Mouse (Mus musculus) spleen, postnatal 4 days (tissue): ENCODE results near the gene Reep1.

Experiments
- DNase-seq, 2 experiments: peaks; one replicate each; pipeline ENCODE4 v3.0.0; 2022; ENCODE audit warnings: low spot score in 2 of 2

Reep1 gene

GRCm38 (mm10) chr6:71737202-71737601 lies 29.8 kb downstream of the Reep1 start:
- DNase-seq, result no peak

- no peak for DNase-seq
These were observed 31.2 kb downstream of the Reep1 start for GRCm38 (mm10) chr6:71738611-71739010.

DNA sequence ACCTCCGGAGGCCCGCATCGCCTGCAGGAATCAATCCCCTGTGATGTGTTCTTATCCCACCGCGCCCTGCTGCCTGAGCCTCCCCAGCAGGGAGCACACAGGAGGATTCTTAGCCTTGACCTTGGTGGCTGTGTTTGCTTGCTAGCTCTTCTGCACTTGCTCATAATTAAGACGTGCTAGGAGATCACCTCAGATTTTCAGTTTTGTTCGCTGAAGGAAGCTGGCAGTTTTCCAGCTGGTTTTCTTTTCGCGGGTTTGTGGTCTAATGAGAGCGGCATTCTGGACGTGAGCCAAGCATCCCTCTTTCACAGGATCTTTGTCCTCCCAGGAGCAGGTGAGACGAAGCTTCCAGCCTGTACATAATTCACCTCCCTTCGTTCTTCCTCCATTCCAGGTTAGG lies 33.6 kb downstream of the Reep1 start:
- DNase-seq, result no peak

GRCm38 (mm10) chr6:71741998-71742636 lies 34.8 kb downstream of the Reep1 start:
- no peak for DNase-seq

GRCm38 (mm10) chr6:71744934-71745333 lies 37.6 kb downstream of the Reep1 start:
- no peak for DNase-seq

- no peak for DNase-seq
These were observed 38.3 kb downstream of the Reep1 start for GRCm38 (mm10) chr6:71745482-71746234.

DNA sequence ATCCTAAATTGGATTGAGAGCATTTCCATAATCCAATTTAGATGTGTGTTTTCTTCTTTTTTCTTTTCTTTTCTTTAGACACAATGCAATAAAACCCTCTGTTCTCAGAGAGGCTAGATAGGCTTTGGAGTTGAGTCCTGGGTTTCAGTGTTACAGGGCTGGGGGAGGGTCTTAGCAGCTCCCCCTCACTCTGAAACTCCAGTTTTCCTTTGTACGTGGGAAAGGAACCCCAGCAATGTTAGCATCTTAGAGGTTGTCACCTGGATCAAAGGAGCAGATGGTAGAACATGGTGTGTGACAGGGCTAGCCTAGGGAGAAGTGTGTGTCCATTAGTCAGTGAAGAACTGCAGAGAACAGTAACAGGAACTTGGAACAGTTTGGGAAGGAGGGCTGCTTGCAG lies 38.9 kb downstream of the Reep1 start:
- DNase-seq, result no peak

GRCm38 (mm10) chr6:71746846-71747245 lies 39.5 kb downstream of the Reep1 start:
- DNase-seq, result no peak

- no peak for DNase-seq
These were observed 44.2 kb downstream of the Reep1 start for GRCm38 (mm10) chr6:71751602-71752001.

DNA sequence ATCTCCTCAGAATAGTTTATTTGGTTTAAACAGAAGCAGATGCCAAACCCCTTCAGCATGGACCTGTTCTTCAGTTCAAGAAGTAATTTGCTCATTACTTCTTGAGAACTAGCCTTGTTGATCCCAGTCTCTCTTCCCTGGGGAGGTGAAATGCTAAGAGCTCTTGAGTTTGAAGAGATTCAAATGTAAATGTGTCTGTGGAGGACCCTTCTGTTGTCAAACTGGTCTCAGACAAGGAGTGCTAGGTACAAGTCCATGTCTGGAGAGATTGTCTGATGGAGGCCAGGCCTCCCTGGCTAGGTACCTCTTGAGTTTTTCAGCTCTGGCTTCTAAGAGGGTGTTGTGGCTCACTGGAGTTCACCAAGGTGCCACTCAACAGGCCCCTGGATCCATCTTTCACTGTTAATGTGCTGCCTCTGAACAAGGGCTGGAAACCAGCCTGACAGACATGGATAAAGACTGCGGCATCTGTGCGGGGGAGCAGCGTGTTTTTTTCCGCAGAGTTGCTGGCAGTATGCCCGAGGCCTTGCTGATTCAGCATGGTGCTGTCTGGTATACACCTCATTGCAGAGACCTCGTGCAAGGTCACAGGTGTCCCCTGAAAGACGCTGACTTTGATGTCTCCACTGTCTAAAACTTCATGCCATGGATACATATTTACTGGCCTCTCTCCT lies 45.6 kb downstream of the Reep1 start:
- no peak for DNase-seq

- peak; percentile 14 to 65 for DNase-seq
These were observed 49.9 kb downstream of the Reep1 start for GRCm38 (mm10) chr6:71757039-71757894.

- no peak for DNase-seq
These were observed 51.4 kb downstream of the Reep1 start for GRCm38 (mm10) chr6:71758780-71759179.

DNA sequence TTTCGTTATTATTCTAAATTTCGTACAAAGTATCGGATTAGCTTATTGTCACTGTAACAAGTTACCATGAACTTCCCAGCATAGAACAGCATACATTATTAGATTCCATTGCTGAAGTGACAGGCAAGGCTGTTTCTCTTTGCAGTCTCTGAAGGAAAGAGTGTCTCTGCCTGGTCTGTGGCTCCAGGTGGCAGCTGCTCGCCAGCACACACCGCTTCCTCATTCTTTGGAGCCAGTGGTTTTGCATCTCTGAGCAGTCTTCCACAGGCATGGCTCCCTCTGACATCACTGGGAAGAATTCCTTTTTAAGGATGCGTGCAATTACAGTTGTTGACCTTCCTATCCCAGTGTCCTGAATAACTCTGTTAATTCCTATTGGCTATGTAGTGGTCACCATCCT lies 52.7 kb downstream of the Reep1 start:
- DNase-seq, result no peak

DNA sequence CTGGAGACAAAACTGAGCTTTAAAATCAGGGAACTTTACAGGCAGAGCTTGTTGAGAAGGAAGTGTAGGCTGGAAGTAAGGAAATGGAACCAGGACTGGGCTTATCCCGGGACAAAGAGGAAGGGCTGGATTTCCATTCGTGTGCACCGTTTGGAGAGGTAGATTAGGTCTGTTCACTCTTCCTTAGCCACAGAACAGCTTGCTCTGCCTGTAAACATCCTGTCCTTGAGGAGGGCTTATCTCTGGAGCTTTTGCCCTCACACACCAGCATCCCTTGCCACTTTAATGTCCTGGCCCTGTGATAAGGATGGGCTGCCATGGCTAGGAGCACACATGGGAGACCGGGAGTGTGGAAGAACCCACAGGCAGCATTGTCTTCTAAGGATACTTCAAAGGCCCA lies 60.4 kb downstream of the Reep1 start:
- no peak for DNase-seq

DNA sequence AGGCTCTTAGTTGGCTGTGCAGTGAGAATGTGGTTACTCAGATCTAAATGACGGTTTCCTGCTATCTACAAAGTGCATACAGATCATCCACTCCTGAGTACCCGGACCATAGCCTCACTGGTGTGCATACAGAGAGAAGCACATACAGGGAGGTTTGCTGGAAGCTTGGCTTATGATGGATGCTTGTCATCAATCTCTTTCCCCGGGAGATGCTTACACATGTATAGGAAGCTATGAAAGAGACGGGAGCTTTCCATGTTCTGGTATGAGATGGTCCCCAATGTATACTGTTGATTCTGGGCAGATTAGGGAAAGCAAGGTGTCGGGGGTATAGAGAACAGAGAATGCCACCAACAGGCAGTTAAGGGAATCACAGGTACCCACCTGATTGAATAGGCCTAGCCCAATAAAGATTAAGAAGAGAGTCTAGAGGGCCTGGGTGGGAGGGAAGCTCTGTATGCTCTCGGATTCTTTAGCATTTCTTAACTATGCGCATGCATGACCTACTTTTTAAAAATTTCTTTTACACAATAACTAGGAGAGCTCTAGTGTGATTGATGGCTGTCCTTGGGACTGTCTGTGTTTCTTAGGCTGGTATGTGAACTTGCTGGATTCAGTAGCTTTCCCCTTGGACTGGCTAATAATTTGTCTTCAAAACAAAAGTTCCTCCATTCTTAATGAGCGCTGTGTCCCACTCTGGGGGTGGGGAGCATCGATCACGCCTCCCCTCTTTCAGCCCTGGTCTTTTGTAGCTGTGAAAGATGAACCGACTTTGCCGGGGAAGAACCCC lies 62.7 kb downstream of the Reep1 start:
- no peak for DNase-seq

DNA sequence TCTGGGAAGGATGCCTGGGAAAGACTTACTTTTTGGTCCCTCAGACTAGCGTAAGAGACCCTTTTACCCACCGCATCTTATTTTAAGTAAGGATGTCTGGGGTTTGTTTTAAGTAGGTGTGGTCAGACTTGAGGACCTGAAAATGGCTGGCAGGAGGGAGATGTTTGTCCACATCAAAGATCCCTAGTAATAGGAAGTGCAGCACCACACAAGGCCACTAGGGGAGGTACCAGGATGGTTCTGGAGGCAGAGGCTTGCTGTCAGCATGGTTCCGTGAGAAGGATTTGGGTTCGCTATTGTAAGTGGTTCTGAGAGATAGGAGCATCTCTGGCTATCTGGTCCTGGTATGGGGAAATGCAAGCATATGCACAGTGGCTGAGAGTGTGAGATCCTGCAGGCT lies 63.5 kb downstream of the Reep1 start:
- DNase-seq, result no peak

DNA sequence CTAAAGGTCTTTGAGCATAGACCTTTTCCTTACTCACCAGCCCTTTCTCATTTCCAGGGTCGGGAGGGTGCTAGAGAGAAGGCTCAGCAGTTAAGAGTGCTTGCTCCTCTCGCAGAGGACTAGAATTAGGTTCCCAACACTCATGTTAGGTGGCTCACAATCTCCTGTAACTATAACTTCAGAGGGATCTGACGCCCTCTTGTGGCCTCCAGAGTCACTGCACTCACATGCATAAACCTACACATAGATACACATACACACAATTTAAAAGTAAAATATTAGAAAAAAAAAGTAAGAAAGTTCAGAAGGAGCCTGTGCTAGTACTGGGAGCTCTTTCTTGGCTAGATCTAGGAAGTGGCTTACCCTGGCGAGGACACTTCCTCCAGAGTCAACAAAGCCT lies 63.9 kb downstream of the Reep1 start:
- DNase-seq, result no peak

GRCm38 (mm10) chr6:71772156-71772555 lies 64.8 kb downstream of the Reep1 start:
- DNase-seq, result no peak

- no peak for DNase-seq
These were observed 65.4 kb downstream of the Reep1 start for GRCm38 (mm10) chr6:71772636-71773208.

DNA sequence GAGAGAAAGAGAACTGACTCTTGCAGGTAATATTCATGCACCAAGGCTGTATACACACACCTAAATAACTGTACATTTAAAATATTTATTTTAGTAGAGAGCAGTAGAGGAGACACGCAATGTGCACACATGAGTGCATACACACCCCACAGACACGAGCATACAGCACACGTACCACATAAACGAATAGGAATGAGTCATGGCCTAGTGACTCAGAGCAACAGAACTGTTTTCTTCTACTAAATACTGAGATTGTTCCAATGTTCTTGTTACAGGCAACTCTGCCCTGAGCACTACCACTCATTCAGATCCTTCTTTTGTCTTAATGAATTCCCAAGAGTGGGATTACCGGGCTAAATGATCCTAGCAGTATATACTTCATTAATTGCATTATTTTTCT lies 70.7 kb downstream of the Reep1 start:
- DNase-seq, result no peak

DNA sequence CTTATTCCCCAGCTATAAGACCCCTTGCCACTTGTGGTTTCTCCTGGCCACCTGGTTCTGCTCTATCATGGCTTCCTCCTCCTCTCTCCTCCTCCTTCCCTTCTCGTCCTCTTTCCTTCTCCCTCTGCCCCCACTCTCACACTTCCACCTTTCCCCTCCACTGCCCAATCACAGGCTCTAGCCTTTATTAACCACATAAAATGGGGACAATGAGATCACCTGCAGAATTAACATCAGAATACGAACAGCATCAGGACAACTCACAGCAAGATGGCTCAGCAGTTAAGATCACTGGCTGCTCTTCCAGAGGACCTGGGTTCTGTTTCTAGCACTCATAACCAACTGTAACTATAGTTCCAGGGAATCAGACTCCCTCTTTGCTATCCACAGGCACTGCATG lies 72.5 kb downstream of the Reep1 start:
- no peak for DNase-seq
